Mouse (Mus musculus): Measurements from ENCODE around the gene Gsk3b.
"Not testable (repeated sequence)": the region's sequence is repeated elsewhere in the genome, so short reads cannot be mapped to it uniquely, and the experiment has no call there.

The Gsk3b gene

DNA sequence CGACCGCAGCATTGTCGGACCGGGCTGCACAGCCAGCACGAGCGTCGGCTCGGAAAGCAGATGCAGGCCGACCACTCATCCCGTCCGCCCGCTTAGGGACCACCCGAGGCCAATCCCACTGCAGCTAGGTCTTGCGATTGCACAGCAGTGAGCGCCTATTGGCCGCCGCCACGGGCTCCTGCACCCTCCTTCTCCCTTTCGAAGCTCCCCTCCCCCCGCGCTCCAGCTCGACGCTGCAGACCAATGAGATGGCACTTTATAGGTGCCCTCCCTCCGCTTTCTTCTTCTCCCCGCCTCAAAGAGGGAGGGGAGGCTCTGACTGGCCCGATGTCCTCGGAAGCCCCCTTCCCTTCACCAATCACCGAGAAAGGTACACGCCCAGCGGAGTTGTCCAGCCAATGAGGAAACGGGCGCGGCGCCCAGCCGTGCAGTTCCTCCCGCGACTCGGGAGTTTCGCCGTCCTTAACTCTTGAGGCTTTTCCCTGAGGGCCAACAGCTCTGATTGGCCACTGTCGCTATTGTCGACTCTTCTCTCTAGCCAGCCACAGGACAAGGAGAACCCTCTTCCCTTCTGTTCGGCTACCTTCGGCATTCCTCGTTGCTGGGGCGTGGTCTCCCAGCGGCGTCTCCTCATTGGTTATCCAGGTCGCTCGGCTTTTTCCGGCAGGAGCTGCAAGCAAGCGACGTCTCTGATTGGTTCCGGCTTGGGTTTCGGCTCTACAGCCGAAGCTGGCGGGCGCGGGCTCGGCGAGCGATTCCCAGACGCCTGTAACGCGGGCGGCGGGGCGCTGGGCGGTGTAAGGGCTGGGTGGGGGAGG, at the start of gene Gsk3b:
Gene Gsk3b, plus strand, starts transcription at position 373 of the 818 bp plus-strand sequence.
- DNase-seq: peak; percentile 100

DNA sequence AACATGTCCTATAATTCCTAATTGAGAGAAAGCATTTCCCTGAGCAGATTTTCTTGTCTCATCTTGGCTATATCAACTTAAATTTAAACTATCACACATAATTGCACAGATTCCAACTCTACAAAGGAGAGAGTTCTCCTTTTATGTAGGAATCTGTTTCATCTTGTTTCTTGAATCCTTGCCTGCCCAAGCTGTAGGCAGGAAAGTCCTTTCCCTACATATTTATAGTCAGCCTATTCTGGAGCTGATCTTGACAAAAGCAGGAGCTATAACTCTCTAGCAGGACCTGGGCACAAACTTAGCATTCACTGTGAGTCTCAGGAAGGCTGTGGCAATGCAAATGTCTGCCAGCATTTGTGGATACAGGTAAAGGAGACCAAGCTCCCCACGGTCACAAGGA, 46.6 kb upstream of the Gsk3b start:
- no peak for DNase-seq

DNA sequence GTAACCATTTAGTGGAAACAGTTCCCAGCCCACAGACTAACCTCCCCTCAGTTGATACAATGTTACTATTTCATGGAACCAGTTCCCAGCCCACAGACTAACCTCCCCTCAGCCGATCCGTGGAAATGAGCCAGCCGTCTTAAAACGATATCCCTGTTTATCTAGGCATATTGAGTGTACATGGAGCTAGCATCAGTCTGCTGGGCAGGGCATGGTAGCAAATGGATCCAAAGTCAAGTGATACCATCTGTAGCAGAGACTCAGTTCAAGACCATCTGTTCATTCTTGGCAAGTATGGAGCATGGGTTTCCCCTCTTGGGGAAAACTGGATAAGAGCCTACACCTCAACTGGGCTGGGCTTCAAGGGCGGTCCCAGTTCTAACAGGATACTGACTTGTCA, 44.2 kb upstream of the Gsk3b start:
- DNase-seq: peak; percentile 64

DNA sequence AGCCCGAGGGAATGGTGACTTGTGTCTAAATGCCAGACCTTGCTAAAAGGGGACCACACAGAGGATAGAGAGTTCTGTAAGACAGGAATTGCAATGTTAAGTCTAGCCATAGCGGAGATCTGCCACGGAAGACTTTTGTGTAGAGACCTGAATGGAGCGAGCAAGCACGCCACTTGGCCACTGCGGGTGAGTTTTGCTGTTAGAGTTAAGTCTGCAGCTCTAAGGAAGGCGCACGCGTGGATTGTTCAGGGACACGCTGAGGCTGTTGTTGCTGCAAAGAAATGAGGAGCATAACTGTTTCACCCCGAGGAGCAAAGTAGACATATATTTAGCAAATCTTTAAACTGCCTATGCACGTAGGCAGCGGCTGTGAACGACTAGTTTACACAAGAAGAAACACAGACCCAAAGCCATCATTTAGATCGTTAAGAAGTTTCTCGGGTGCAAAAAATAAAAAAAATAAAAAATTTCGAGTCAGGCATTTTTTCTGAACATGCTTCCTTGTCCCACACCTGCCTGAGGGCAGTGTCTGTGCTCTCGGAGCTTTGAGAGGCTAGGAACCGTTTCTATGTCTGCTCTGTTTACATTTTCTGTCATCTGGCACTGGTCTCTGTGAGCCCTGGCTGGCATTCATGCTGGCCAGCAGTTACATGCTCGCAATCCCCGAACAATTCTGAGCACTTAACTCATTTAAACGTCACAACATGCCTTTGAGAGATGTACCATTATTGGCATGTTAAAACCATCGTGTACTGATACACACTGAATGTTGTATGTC, 40.8 kb upstream of the Gsk3b start:
- DNase-seq: no peak

DNA sequence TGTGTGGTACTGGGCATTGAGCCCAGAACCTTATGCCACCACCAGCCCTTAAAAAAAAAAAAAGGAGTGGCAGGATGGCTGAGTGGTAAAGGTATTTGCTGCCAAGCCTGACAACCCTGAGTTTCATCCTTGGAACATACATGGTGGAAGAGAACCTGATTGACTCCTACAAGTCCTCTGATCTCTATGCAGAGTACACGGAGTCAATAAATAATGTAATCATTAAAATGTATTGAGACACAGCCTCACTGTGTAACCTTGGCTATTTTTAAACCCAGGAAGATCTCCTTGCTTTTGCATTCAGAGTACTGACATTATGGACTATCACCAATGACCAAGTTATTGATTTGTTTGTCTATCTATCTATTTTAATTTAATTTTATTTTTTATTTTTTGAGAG, 30.9 kb upstream of the Gsk3b start:
- no peak for DNase-seq

DNA sequence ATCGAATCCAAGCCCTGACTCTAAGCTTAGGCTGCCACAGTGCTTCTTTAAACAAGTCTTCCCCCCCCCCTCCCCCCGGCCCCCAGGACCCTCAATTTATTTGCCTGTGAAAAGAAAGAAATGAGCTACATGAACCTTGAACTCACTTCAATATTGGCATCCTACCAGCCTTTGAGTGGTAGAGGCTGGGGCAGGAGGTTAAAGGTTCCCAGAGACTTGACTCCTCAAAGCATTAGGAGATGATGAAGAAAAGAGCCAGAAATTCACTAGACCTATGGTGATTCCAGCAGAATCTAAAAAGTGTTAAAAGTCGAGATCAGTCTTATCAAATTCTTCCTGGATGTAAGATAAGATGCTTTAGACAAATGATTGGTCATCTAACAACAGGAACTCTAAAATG, 30.0 kb upstream of the Gsk3b start:
- DNase-seq: no peak

DNA sequence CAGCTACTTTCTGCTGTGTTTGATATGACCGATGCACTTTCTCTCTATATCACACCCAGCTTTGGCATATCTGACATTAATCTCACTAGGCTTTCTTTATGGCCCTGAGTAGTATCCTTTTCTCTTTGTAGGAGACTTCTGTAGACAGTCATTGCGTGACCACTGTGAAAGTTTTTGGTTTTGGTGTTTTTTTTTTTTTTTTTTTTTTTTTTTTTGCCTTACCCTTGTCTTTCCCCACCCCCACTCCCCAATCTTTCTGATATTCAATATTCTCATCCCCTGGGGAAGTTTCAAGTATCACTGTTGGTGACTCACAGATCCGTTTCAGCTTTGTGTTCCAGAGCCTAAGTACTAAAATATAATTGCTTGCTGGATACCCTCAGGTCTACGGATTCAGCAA, 29.2 kb upstream of the Gsk3b start:
- DNase-seq: no peak

DNA sequence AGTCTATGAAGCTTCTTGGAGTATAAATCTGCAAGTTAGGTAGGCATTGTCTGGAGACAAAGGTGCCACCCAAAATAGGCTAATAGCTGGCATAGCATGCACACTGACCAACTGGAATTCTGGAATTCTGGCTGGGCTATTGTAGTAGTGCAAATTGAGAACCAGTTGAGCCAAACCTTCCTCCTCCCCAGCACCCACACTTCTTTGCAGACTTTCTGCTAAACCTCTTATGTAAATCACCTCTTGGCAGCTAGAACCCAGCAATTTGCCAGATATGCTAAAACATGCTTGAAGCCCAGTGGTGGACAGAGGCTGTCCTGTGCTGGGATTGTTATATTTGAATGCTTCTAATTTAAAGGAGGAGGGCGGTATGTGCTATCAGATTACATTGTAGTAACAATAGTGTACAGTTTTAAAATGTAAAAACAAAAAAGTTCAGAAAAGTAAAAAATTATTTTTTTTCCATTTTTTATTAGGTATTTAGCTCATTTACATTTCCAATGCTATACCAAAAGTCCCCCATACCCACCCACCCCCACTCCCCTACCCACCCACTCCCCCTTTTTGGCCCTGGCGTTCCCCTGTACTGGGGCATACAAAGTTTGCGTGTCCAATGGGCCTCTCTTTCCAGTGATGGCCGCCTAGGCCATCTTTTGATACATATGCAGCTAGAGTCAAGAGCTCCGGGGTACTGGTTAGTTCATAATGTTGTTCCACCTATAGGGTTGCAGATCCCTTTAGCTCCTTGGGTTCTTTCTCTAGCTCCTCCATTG, 14.8 kb upstream of the Gsk3b start:
- DNase-seq: not testable (repeated sequence)

DNA sequence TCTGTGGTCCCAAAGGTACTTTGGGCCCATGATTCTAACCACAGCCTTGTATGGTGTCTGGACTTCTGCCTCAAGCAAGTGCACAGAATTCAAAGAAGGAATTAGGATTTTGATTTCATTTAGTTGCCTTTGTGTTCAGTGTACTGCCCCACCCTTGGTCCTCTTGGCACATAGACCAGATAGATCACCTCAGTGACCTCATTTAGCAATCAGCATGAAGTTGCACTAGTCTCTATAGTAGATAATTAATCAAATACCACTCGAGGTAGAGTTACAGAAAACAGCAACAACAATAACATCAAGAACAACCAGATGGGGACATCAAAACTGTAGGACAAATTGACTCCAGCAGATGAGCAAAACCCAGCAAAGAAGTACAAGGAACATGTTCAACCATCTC, 8.6 kb upstream of the Gsk3b start:
- no peak for DNase-seq

DNA sequence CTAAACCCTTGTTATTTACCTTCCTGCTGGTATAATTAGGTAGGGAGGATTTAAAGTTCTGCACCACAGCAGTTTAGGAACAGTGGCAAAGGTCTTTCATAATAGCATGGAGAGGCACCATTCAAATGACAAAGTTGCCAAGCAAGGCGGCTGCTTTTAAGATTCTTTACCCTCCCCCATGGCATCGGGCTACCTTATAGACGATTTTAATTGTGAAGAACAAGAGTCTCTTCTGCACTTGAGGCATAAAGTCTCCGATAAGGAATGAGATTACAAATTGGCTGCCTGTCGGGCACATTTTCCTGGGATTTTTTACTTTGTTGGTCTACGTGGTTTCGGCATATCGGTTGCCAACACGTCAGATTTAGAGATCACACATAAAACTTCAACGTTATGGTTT, 1.6 kb upstream of the Gsk3b start:
- peak; percentile 41 for DNase-seq

DNA sequence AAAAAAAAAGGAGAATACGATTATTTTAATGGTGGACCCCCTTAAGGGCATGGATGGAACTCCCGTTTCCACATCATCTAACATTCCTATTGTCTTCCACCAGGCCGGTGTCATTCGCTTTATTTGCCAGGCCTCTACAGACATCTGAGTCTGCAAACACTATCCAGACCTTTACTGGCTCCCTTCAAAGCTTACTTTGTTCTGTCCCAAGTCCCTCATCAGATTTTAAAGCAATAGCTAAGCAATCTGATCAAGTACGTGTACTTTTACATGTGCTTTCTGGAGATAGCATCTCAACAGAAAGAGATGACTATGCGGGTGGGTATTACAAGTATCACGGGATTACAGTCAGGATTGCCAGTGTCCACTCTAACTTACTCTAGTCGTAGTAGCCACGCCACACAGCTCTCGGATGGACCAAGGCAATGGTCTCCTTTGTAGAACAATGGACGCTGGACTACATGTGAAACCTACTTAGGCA, 1.1 kb upstream of the Gsk3b start:
- DNase-seq: no peak

DNA sequence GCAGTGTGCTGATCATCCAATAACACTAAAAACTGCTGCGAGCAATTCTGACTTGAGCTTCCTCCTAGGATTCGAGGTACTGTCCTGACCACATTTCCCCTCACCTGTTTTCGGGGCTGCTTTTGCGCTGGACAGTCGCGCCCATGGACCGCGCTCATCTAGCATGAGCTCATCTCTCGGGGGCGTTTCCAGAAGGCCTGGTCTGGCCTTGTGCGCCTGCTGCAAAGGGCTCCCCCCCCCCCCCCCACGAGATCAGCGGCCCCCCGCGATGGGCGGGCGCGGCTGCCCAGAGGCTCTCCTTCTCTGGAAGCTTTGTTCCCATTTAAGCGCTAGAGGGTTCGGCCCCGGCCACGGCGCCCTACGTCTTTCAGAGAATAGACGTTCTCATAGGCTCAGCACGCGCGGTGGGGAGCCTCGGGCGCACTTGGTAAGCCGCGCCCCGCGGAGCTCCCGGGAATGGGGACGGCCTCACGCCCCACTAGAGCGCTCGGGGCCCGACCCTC, 624 bp upstream of the Gsk3b start:
- no peak for DNase-seq

DNA sequence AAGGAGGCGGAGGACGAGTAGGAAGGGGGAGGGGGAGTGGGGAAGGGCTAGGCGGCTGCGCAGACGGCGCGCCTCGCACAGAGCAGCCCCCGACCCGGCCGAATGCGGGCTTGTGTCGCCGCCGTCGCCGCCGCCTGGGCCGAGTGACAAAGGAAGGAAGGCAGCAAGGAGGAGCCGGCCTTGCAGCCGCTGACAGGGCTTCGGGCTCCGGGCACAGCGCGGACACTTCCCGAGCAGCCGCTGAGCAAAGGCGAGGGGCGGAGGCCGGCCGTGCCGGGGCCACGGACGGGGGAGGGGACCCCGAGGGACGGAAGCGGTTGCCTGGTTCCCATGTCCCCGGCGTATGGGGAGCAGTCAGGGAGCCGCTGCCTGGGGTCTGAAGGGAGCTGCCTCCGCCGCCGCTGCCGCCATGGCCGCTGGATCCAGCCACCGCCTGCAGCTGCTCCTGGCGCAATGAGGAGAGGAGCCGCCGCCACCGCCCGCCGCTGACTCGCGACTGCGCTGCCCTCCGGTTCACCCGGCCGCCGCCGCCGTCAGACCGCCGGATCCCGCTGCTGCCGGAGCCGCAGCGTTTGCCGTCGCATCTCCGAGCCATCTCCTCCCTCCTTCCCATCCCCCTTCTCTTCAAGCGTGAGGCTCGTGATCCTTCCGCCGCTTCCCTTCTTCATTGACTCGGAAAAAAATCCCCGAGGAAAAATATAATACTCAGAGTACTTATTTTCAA, 808 bp downstream of the Gsk3b start:
- no peak for DNase-seq

DNA sequence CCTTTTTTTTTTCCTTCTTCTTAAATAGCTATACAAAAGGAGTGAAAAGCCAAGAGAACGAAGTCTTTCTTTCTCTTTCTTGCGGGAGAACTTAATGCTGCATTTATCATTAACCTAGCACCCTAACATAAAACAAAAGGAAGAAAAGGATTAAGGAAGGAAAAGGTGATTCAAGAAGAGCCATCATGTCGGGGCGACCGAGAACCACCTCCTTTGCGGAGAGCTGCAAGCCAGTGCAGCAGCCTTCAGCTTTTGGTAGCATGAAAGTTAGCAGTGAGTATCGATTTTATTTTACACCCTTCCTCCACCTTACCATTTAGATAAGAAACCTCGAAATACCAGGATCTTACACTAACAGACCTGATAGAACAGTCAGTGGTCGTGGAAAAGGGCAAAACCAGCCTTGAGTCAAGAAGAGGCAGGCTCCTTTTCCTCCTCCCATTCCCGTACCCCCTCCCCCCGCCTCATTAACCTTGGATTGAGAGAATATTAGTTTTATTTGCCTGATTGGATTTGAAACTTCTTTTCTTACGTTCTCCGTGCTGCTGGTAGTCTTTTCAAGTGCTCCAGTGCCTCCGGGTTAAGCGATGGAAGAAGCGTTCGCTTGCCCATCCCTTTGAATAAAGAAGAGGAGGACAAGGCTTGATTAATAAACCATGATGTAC, 1.7 kb downstream of the Gsk3b start:
- DNase-seq: no peak

DNA sequence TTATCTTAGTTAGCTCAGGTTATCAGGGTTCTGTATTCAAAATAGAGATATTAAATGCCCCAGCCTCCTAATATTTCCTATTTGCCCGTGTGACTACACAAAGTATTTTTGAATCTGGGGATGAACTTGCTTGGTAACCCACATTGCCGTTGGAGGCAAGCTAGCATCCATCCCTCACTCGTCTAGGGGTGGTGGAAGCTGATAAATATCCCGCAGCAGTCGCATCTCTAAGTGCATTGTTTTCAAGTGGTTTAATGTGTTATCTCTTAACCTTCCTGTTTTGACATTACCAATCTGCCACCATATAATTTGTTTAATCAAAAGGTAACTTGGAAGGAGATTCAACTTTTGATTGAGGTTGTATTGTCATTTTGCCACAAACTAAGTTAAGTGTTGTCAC, 2.2 kb downstream of the Gsk3b start:
- DNase-seq: no peak

DNA sequence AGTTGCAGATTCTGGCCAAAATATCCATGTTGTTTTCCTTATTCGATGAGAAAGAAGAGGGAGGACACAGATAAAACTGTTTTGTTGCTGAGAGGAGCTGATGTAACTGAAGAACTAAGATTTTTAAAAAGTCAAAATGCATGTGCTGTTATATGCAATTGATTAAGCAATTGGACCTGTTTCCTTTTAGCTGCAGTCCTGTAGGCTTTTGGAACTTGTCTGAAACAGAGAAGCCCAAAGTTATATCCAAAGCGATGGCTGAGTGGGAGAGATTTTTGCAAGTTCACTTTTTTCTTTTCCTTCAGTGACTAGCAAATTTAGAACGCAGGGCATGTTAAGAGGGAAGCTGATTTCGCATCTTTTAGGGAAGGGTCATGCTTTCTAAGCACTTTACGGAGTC, 2.9 kb downstream of the Gsk3b start:
- no peak for DNase-seq

DNA sequence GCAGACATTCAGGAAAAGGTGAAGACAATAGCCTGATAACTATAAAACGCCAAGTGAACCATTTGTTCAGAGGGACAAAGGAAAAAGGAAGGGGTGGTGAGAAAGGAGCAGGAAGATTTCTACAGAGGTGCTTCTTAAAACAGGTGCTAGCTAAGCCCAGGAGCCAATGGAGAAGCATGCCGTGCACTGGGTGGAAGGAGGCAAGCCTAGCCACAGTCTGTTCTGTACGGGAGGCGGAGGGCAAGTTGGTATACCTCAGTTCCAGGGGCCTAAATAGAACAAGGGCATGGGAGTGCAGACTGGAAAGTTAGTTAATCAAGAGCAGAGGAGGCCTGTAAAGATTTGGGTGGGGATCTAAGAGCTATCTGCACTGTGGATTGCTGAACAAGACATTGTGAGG, 3.8 kb downstream of the Gsk3b start:
- no peak for DNase-seq

DNA sequence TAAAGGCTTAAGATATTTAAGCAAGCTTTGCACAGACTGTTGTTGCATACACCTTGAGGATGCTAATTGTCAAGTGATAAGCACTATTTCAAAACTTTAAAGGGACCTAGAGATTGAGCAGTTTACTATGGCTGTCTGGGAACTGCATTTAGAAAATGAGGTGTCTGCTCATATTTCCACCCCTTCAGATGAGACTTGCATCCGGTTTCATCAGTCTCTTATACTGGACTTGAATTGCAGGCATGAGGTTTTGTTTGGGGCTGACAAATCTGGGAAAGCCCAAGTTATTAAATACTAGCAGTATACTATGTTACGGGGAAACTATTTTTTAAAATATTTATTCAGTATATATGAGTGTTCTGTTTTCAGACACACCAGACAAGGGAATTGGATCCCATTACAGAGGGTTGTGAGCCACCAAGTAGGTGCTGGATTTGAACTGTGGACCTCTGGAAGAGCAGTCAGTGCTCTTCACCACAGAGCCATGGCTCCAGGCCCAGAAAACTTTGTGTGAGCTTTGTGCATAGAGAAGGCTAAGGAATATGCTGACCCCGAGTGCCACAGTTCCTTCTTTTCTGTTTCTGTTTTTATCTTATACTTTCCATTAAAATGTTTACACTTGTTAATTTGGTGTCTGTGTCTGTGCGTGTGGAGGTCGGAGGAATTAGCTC, 6.5 kb downstream of the Gsk3b start:
- DNase-seq: no peak

DNA sequence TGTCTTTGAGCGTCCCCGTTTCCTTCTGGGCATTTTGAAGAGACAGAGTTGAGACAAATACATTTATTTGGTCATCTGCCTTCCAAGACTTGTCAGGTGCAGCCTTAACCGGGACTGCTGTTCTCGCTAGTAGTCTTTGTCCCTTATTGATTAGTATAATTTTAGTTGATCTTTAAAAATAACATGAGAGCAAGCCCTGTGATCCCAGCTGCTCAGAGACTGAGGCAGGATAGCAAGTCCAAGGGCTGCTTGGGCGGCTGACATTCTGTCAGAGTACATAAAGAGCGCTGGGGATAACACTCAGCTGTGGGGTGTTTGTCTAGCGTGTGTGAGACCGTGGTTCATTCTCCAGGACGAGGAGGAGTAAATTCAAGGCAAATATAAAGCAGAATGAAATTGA, 8.7 kb downstream of the Gsk3b start:
- no peak for DNase-seq

DNA sequence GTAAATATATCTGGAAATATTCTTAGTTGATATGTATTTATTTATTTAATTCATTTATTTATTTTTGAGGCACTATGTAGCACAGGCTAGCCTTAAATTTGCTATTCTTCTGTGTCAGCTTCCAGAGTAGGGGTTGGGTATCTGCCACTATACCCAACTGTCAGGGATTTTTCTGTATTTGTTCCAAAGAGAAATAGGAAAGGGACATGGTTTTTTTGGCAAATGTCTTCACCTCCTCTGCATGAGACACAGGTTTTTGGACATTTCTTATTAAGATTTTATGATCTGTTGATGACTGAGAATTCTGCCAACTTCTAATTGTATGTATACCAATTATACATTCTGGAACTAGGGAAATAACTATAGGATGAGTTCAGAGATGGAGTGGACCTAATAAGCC, 10.5 kb downstream of the Gsk3b start:
- DNase-seq: no peak

DNA sequence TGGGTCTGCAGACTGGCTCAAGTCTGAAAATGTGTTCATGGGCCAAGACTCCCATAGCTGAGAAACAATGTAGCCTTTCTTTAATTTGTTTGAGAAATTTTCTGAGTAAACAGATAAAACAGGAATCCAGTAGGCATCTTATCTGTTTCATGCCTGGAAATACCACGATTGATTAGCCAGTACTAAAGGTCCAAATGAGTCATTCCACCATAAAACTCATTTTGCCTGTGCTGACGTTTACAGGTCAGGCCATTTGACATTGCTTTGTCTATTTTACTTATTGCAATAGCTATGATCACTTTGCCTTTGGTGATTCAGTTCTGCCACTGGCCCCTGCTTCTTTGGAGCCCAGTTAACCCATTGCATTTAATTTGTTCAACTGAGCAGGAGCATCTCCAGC, 11.8 kb downstream of the Gsk3b start:
- no peak for DNase-seq

All from cerebellum, adult 11-12 months (tissue).